Mouse (Mus musculus) forelimb bud, embryonic 11.5 days (tissue): Measurements from ENCODE around the gene Dmrtb1.
A peak's percentile ranks its signal among the peaks of the same experiment; 100 is the strongest.

Experiments
- DNase-seq: peaks from one replicate; pipeline ENCODE4 v3.0.0-alpha.2; 2012; ENCODE audit warnings: low read depth, low spot score

The Dmrtb1 gene

DNA sequence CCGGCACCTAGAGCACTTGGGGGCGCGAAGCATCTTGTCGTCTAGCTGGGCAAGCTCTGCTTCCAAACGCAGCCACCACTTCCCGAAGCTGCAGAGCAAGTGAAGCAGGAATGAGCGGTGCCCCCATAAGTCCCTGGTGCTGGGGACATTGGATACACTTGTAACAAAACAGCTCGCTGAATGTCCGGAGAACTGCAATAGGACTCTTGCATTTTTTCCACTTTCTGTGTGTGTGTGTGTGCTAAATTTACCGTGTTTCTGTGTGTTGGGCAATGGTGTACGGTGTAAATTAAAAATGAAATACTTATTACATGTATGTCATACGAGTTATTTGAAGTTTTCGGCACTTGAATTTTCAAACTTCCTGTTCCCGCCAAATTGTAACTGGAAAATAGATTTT lies at the start of gene Dmrtb1:
TSS of gene Dmrtb1 (minus strand) at position 101 of the 400 bp plus-strand sequence.
- no peak for DNase-seq

DNA sequence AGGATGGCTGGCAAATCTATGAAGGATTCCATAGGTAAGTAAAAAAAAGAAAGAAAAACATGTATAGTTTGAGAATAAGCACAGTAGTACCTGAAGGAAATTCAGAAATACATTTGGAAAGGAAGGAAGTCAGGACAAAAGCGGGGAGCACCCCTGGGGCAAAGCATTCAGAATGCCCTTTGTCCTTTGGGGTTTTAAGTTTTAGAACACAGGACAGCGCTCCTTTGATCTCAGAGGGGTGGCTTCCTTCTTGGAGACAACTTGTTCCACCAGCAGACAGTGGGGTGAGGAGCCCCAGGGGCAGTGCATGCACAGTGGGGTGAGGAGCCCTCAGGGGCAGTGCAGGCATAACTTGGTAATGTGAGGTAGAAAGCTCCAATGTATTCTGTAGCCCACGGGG lies 49.6 kb upstream of the Dmrtb1 start:
- DNase-seq = no peak

DNA sequence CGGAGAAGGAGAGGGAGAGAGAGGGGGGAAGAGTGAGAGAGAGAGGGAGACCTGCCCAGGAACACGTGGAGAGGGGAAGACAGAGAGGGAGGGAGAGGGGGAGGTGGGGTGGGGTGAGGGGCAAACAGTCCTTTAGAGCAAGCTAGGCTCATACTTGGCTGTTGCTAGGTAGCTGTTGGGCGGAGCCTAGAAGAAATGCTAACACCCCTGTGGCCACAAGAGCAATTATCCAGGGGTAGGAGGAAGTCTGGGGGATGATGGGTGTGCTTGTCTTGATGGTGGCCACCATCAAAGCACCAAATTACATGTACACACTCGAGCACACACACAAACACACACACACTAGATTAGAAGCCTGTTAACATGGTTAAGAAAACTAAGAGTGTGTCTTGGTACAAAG lies 48.6 kb upstream of the Dmrtb1 start:
- no peak for DNase-seq

DNA sequence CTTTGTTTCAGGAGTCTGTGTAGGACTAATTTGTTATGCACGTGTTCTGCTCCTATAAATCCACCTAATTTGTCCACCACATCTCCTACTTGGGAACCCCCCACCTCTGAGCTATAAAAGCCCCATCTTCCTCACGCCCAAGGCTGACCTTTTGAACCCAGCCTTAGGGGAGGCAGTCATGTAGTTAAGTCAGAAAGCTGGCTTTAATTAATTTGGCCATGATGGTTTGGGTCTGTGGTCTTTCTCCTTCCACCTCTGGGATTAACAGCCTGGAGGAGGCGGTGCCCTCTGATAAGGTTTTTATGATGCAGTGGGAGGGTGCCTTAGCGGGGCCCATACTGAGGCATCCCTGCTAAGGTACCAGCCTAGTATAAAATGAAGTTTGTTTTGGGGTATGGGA lies 48.2 kb upstream of the Dmrtb1 start:
- DNase-seq = peak; percentile 76

DNA sequence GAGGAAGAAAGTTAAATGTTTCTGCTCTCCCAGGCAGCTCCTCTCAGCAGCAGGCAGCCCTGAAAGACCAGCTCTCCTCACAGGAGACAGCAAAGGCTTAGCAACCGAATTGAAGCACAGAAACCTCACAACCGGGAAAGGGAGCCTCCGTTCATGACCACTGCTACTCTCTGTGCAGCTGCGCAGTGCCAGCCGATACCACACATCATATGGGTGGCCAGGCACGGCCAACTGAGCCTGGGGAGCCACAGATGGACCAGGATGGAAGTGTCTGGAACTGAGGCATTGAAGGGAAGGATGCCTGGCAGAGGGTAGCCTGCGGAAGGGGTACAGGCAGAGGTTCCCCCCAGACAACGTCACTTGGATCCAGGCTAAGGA lies 47.0 kb upstream of the Dmrtb1 start:
- DNase-seq = no peak

DNA sequence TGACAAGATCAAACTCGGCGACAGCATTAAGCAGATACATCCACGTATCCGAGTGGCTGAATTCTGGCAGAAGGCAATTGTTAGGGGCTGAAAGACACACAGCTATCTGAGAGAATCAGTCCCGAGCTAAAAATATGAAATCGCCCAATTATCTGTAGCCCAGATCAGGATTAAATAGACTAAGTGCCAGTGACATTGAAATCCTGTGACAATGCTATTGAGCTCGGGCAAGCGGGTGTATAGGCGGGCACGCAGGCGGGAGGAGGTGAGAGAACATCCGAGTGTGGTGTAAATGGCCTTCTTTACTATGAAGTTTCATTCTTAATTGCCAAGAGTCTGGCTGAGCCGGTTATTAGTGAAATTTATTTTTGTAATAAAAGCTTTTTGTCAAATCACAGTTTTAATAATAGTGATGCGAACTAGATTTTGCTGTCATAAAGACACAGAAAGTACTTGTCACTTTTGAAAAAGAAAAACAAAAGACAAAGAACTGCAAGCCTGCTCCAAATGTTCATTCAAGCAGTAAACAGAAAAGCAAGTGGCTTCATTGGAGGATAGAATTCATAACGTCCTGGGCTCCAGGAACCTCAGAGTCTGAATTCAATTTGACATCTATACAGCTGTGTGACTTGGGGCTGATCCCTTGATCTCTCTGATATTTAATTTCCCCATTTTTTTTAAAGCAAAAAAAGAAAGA lies 46.5 kb upstream of the Dmrtb1 start:
- DNase-seq = no peak

DNA sequence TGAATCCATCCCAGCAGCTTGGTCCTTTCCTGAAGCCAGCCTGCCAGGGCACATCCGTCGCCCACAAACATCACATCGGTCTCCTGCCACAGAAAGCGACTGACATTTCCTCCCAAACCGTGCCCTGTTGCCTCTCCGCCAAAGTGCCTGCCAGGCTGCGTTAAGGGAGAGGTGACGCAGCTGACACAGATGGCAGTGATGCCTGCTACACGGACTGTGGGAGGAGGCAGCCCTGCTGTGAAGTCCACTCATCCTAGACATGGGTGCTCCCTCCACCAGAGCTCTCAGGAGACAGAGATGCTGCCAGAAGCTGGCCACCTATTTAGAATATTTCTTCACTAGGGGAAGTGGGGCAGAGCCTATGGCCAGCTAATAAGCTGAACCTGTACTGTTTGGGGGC lies 41.4 kb upstream of the Dmrtb1 start:
- DNase-seq = no peak

DNA sequence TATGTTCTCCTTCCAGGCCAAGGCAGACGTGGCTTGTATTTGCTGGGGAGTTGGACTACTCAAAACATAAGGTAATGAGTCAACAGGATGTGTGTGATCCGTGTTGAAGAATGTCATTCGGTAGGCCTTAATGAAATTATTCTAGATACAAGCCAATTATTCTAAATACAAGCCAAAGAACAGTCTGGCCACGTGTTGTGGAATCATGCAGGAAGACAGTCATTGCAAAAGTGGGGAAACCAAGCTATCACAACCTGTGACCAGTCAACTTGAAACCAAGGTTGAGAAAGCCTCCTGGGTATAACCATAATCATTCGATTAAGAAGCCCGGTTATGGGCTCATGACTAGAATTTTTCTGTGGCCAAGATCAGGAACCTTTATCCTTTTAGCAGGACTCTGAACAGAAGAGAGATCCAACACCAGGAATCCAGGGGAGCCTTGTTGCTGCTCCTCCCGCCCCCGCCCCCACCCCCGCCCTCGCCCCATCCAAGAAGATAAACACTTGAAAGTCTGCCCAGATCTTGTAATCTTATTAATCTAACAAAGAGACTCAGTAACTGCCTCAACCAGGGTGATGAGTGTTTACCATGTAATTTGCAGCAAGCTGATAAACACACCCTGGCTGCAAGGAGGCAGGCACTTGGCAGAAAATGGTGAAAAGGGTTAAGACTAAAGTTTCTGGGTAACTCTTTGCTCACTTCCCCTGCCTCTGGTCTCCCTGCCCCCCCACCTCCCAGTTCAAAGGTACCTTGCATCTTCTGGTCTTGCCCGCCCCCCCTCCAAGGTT lies 36.2 kb upstream of the Dmrtb1 start:
- DNase-seq = no peak

DNA sequence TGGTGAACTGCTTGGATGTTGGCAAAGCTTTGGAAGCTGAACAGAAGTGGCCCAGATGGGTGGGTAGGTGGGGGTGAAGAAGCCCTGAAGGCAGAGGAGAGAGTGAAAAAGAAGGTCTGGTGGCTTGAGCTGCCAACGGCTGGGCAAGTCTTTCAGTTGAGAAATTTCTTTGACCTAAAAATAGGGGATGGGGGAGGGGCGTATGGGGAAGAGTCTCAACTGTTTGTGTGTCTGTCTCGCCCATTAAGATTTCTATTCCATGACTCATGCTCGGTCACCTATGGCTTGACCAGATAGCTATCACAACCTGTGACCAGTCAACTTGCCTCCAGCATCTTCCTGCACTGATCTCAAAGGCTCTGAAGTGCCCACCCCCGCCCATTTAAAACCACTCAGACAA lies 35.1 kb upstream of the Dmrtb1 start:
- DNase-seq = no peak

DNA sequence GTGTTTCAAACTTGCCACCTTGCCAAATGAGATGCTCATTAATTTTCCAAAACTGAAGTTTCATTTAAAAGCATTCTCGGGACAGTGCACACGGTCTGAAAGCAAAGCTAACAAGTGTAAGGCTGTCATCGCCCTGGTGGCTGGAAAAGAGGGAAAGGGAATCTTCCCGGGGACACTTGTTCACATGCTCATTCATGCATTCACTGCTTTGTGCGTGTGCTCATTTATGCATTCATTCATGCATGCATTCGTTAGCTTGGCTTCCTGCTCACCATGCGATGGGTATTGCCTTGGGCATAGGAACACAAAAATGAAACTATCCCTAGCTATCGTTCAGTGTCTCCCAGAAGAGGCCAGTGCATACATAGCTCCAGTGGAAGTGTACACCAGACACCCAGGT lies 34.7 kb upstream of the Dmrtb1 start:
- no peak for DNase-seq

DNA sequence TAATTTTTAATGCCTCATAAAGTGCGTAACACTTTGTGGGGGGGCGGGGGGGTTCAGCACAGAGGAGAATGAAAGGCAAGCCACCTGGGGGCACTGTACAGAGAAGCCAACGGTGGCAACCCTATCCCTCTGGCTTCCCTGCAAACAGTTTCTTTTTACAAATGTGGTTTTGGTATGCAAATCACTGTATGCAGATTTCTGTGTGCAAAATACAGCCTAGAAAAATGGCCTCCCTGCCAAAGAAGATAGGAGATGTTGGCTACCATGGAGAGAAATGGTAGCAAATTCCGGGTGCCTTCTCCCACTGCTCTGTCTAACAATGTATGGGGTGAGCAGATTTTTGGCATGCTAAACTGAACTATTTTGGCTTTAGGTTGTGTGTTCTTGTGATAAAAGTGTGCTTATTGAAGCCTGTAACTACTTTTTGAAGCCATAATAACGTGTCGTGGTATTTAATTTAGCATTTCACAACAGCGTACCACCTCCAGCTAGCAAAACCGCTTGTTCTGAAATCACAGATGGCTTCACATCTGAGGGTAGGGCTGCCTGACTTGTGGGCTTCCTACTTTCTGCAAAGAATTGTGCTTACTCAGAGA lies 33.8 kb upstream of the Dmrtb1 start:
- no peak for DNase-seq

DNA sequence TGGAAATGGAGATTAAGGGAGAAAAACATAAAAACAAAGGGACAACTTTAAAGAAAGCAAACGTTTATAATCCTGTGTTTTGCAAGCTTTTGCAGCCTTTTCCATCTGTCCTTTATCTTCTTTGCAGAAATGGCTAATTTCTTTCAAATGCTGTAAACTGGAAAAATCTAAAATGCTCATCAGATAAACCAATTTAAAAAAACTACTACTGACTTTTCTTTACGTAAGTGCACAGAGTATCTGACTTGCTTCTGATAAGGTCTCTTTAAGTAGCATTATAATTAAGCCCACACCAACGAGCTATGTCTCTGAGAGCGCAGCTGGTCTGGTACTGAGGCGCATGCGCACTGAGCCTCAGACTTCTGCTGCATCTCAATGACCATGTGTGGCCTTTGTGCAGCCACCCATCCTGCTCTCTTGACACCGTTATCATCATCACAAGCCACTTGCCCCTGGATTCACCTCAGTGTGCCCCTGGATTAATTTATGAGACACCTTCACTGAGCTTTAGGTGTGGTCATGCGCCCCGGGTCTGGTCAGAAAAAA lies 32.8 kb upstream of the Dmrtb1 start:
- DNase-seq = no peak

DNA sequence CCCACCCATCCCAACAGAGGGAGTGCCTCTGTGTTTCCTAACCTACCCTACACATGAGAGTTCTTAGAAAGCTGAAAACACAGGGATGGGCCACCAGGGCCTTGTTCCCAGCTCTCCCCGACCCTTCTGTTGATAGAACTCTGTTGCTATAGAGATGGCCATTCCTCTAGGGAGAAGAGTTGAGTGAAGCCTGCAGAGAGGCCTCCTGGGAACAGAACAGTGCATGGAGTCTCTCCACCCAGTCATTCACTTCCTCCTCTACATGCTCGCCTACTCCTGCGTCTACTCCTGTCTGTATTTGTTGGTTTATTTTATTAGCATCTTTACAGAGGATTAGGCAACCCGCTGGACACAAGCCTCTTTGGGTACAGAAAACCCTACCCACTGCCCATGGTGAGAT lies 22.9 kb upstream of the Dmrtb1 start:
- DNase-seq = no peak

DNA sequence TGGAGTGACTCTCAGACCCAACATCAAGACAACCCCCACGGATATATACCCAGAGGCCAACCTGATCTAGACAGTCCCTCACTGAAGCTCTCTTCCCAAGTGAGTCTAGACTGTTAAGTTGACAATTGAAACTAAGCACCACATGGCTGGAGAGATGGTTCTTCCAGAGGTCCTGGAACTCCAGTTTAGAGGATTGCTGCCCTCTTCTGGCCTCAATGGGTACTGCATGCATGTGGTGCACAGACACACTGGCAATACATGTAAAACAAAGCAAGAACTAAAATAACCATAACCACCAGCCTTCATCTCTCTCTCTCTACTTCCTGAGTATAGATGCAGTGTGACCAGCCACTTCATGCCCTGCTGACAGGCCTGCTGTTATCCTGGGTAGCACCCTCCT lies 20.2 kb upstream of the Dmrtb1 start:
- DNase-seq = peak; percentile 61

DNA sequence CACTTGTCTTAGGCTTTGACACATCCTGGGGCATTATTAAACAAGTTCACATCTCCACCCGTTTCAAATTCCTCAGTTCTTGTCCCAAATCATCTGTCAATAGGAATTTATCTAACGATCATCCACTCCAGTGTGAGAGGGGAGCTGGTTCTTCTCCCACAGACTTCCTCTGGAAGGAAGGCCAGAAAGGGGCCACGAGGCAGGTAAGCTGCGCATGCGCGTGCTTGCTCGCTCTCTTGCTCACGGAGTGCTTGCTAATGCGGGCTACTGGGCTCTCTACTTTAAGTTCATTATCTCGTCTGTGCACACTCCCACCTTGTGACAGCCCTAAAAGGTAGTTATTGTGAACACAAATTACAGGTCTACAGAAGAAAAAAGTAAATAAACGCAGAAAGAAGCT lies 17.6 kb upstream of the Dmrtb1 start:
- no peak for DNase-seq

DNA sequence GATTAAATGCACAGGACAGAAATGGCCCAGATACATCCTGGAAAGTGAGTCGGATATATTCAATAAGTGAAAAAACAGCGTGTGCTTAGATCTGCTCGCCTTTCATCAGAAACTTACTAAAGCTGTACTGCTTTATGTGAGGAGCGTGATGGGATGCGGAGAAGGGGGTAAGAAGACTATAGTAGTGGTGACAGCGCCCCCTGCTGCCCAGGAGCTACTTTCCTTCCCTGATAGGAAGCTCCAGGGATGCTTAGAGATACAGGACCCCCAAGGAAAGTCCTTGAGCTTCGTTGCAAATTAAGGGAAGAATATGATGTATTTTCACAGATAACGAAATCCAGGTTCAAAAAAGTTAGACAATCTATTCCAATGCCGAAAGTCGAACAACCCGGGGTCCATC lies 17.1 kb upstream of the Dmrtb1 start:
- DNase-seq = peak; percentile 64

DNA sequence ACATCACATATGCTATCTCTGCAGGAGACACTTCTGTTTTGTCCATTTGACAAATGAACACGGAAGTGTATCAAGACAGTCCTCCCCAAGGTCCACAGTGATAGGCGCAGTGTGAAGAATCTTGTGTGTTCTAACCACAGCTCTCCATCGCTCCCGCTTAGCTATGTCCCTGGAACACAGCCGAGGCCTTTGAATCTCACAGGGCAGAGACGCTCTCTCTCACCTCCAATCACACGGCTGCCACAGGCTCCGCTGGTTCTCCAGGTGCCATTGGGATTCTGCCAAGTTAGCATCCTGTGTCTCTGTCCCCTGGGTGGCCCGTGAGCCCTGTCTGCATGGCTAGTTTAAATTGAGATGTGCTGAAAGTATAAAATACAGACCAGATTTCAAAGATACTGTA lies 15.2 kb upstream of the Dmrtb1 start:
- DNase-seq = no peak

DNA sequence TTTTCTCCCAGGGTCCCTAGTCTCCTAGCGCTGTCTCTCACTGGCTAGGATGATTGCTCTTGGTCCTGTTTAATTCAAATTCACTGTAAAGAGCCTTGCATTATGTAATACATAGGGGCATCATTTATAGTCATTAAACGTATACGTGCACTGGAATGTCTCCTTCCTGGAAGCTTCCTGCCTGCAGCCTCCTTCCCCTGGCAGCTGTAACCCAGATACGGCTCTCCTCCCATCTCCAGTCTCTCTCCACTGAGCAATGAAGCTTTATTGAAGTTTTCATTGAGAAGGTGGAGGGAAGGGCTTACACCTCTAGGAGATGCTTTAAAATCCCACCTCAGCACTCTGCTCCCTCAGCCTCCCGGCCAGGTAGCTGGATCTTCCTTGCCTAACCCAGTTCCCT lies 9.8 kb upstream of the Dmrtb1 start:
- no peak for DNase-seq

DNA sequence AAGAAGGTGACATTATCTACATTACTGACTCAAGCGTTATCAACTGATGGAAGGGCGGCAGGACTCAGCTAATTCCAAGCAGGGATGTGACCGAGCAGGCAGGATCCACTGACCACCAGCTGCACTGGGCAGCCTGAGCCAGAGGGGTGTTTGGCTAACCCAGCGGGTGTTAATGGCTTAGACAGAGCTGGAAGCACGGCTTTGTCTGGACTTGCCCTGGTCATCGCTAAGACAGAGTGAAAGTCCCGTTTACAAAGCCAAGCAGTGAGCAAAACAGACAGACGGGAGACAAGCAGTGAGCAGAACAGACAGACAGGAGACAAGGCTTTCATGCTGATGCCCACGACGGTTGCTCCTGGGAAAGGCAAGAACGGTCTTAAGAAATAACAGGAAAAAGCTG lies 4.2 kb upstream of the Dmrtb1 start:
- no peak for DNase-seq

DNA sequence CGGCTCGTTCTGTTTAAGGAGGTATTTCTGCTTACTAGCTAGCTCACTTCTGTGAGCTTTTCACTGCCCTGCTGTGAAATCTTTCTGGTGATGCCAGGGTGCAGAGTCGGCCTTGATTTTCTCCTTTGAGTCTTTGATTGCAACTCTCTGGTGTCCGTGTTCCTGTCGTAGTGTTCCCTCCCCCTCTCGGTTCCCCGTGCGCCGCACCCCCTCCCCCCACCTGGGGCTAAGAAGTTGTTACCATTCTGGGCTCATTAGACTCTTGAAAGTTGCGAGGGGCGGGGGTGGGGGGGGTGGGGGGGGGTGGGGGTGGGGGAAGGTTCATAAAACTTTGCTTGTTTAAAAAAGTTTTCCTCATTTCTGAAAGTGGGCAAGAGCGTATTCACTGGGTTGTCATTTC lies 3.1 kb upstream of the Dmrtb1 start:
- no peak for DNase-seq

DNA sequence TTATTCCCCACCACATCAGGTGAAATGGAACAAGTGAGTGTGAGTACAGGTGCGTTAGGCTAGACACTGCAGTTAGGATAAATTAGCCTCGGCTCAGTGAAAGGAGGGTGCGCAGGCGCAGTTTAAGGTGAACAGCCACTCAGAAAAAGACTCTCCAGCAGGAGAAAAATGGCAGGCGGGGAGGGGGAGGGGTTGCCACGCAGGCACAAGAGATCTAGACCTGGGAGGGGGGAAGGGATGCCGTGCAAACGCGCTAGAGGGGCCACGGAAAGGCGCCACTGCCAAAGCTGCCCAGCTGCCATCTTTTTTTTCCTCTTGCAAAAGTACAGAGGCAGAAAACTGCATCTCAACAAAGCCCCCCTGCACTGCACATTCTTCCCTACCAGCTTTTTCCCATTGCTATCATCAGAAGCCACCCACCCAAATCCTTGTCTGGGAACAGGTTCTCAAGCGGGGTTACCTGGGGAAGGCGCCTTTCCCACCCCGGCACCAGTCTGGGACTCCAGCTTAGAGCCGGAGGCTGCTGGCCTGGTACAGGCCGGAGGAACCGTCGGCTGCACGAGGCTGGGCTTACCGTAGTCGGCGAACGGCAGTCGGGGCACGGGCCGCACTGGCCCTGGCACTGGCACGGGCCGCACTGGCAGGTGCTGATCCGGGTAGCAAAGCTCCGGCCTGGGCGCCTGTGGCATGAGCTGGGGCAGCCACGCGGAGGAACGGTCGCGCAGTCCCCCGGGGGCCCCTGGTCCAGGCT lies 849 bp downstream of the Dmrtb1 start:
- DNase-seq = no peak
